Mouse (Mus musculus) hindbrain, embryonic 10.5 days (tissue): Measurements from ENCODE around the gene Zfp950. TPM values are rescaled to one million over a fixed set of nuclear protein-coding genes. Genes with fewer than 3 reads are reported as not detected.

Source experiments
- DNase-seq: peaks from one replicate; pipeline ENCODE4 v3.0.0-alpha.2; 2017; ENCODE audit warnings: low spot score
- H3K27ac ChIP-seq: fragments of 300-500 bp; sonication (generic); 2 replicates; pipeline ENCODE4 v1.5.1; 2016; ENCODE audit warnings: mild to moderate bottlenecking, moderate library complexity
- H3K27me3 ChIP-seq: fragments of 300-500 bp; sonication (generic); 2 replicates; pipeline ENCODE4 v1.6.1; 2016; ENCODE audit warnings: mild to moderate bottlenecking; ENCODE audit not compliant: poor library complexity, insufficient read depth, severe bottlenecking
- H3K36me3 ChIP-seq: fragments of 300-500 bp; sonication (generic); 2 replicates; pipeline ENCODE4 v1.6.1; 2016; ENCODE audit warnings: mild to moderate bottlenecking, moderate library complexity
- H3K4me1 ChIP-seq: fragments of 300-500 bp; sonication (generic); replicated peaks from 2 replicates; pipeline ENCODE4 v1.6.1; 2016; ENCODE audit warnings: mild to moderate bottlenecking
- H3K4me3 ChIP-seq: fragments of 300-500 bp; sonication (generic); 2 replicates; pipeline ENCODE4 v1.5.1; 2016; ENCODE audit warnings: mild to moderate bottlenecking, moderate library complexity
- H3K9me3 ChIP-seq: fragments of 300-500 bp; sonication (generic); 2 replicates; pipeline ENCODE4 v1.6.1; 2016; ENCODE audit warnings: mild to moderate bottlenecking, moderate library complexity
- WGBS: fragments of 180-500 bp; shearing (Covaris S2); methylation state at CpG from one replicate; pipeline ENCODE4 v1.1.7; 2016; 5-methylcytosine and 5-hydroxymethylcytosine counted together
- polyA plus RNA-seq: library from polyadenylated mRNA; unstranded; fragments of >200 nt; fragmentation: Nextera tagmentation; extraction: Ambion mirVana; gene quantifications from 2 replicates; pipeline ENCODE4 v1.2.1, GENCODE M21; 2016

Zfp950 gene
- polyA plus RNA-seq, 1 experiment from 2014 or later: 18.6 TPM

DNA sequence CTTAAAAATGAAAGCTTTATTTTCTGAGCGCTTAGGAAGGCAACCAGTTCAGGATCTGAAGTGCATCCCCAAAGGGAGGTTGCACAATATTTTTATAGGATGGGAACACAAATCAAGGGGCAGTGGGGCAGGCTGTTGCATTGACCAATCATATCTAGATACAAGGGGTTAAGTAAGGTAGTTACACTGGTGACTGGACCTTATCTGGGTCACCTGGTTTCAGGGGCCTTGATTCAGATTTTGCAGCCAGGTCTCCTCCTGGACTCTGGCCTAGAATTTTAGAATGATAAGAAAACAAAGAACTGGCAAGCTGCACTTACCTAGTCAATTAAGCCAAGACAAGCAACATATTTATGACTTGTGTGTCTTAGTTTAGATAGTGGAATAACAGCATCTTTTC, 89.5 kb downstream of the Zfp950 start:
- no peaks in the 10 kb centered on the region for H3K27me3 ChIP-seq
- no peak for DNase-seq
- H3K27ac ChIP-seq: no peak overlapping the region
- no peak overlapping the region for H3K4me3 ChIP-seq
- no peaks in the 10 kb centered on the region for H3K4me1 ChIP-seq
- no peaks in the 10 kb centered on the region for H3K9me3 ChIP-seq
- H3K36me3 ChIP-seq: no peaks in the 10 kb centered on the region
- WGBS: 94% methylated on average over 1 of the region's 1 CpGs

DNA sequence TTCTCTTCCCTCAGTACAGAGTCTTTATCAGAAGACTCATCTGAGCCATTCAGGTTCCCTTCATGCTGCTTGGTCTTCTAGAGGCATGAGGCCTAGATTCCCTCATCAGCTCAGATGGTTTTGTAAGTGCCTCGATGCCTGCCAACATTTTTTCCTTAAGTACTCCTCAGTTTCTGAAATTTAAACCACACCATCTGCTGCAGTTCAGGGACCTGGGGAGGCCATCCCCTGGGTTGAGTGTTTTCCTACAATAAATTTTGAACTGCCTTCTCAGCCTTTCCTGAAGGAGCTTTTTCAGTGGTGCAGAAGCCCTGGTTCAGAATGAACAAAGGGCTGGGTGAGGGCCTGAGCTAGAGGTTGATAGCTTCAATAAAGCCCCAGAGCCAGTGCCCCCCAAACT, 91.2 kb downstream of the Zfp950 start:
- Histone ChIP-seq H3K27me3 (no peaks in the 10 kb centered on the region), H3K9me3 (no peaks in the 10 kb centered on the region), H3K27ac (no peak overlapping the region), H3K36me3 (no peaks in the 10 kb centered on the region), H3K4me3 (no peak overlapping the region), H3K4me1 (no peaks in the 10 kb centered on the region)
- DNase-seq: no peak
- WGBS: 67% methylated on average over 1 of the region's 1 CpGs

DNA sequence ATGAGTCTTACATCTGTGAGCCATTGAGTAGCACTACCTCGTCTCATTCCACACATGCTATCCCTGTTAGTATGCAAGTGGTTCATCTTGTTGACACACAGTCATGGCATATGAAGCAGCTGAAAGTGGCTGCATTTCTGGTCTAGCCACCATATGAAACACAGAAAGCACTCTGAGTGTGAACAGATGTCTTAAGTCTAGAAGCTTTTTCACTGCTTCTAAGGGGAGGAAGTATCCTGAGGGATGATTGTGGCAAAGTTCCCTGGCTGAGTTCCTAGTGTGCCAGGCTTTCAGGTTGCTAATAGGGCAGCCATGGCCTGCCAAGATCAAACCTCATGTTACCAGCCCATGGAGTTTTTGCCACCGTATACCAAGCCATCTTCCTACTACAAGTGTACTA, 92.0 kb downstream of the Zfp950 start:
- Histone ChIP-seq H3K27ac (no peak overlapping the region), H3K4me1 (no peaks in the 10 kb centered on the region), H3K27me3 (no peaks in the 10 kb centered on the region), H3K4me3 (no peak overlapping the region), H3K9me3 (no peaks in the 10 kb centered on the region), H3K36me3 (no peaks in the 10 kb centered on the region)
- no peak for DNase-seq
- 91% methylated on average over 2 of the region's 2 CpGs for WGBS

DNA sequence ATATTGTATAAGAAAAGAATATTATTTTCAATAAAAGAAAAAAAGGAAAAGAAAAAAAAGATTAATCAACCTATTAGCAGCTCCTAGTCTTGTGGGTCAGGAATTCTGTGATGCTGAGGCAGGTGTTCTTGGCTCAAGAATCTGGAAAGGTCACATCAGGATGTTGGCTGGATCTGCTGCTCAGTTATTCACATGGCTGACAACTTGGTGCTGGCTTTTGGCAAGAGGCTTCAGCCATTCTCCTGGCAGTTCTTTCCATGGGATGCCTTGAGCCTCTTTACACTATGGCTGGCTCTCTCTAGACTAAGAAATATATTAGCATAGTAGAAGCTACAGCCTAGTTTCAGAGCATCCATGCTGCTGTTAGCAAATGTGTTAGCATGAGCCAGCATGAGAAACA, 101.5 kb downstream of the Zfp950 start:
- Histone ChIP-seq H3K27me3 (no peaks in the 10 kb centered on the region), H3K4me3 (no peak overlapping the region), H3K4me1 (no peaks in the 10 kb centered on the region), H3K9me3 (no peaks in the 10 kb centered on the region), H3K36me3 (no peaks in the 10 kb centered on the region), H3K27ac (no peak overlapping the region)
- no peak for DNase-seq

DNA sequence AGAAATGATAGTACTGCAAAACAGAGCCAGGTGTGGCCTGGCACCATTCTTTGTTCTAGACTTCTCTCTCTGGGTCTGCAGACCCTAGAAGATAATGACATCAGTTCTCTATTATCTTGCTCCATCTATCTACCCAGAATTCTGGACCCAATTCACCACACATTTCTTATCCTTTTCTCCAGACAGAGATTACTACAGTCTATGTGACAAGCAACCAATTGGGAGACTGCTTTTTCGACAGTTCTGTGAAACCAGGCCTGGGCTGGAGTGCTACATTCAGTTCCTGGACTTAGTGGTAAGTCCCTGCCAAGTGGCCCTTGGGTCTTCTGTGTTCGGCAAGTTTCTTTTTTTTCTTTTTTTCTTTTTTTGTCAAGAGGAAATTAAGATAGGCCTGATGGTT, 109.1 kb downstream of the Zfp950 start:
- Histone ChIP-seq H3K36me3 (no peaks in the 10 kb centered on the region), H3K9me3 (no peaks in the 10 kb centered on the region), H3K4me1 (no peaks in the 10 kb centered on the region), H3K4me3 (no peak overlapping the region), H3K27ac (no peak overlapping the region), H3K27me3 (no peaks in the 10 kb centered on the region)
- 86% methylated on average over 2 of the region's 2 CpGs for WGBS
- DNase-seq: no peak

DNA sequence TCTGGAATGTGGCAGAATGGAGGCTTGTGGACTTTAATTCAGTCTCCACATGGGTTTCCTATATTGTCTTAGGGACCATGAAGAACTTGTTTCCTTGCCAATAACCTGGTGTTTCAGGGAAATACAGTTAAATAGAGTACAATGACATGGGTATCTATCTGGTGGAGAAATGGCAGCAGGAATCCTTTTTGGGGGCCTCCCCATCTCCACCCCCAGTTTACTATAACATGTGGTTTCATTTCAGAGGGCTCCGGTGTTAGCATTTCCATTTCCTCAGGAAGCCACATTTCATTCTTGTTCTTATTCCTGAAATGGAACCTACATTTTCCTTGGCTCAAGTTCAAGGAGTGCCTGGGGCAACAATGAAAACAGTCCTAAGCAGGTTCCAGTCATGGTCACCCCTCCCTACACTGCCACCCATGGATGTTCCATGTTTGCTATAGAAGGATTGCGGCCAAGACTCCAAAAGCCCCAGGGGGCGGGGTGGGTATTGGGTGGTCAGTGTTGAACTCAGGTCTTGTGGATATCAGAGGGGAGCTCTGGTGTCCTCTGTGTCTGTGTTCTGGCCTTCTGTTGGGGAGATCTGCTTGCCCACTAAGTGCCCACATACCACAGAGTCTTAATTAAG, 118.6 kb downstream of the Zfp950 start:
- 84% methylated on average over 3 of the region's 3 CpGs for WGBS
- DNase-seq: no peak
- H3K9me3 ChIP-seq: no peaks in the 10 kb centered on the region
- no peak overlapping the region for H3K4me3 ChIP-seq
- H3K27ac ChIP-seq: no peak overlapping the region
- H3K36me3 ChIP-seq: no peaks in the 10 kb centered on the region
- no peaks in the 10 kb centered on the region for H3K4me1 ChIP-seq
- H3K27me3 ChIP-seq: no peaks in the 10 kb centered on the region

DNA sequence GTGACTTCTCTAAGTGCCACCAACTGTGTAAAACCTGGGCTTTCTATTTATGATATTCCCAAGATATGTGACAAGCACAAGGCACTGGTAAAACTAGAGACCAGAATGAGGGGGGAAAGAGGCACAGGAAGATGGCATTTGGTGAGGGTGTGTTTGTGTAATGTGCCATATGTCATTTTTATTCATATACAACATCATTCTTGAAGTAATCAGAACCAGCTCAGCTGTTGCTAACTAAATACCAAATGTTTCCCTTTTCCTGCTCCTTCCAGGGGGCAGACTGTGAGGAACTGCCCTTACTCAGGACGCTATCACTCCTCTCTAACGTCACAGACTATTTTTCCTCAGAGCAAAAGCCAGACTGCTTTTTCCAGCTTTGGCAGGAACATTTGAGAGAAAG, 119.1 kb downstream of the Zfp950 start:
- 74% methylated on average over 2 of the region's 2 CpGs for WGBS
- H3K4me3 ChIP-seq: no peak overlapping the region
- H3K4me1 ChIP-seq: no peaks in the 10 kb centered on the region
- H3K9me3 ChIP-seq: no peaks in the 10 kb centered on the region
- no peak overlapping the region for H3K27ac ChIP-seq
- no peak for DNase-seq
- H3K36me3 ChIP-seq: no peaks in the 10 kb centered on the region
- H3K27me3 ChIP-seq: no peaks in the 10 kb centered on the region

DNA sequence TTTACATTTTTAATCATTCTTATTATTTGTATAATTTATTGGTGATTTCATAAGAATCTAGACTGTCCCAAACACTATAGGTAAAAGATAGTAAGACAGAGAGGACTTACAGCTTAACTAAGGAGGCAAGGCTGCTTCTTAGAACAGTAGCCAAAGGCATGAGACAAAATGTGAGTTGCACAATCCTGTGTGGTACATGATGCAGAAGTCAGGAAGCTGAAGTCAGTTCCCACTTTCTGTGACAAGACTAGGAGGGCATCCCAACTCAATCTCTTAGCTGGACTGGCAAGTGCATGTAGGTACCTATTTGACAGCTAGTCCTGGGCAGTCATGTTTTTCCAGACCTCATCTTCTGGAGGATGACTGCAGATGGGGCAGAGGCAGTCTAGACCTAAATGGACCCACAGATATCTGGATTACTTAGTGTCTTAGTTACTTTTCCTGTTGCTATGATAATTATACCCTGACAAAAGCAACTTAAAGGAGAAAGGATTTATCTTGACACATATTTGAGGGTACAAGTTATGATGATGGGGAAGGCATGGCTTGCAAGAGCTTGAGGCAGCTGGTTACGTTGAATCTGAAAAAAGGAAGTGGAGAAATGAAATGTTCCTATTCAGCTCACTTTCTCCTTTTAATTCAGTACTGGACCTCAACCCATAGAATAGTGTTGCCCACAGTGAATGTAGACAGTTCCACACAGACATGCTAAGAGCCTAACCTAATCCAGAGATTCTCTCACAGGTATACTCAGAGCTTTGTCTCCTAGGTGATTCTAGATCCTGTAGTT, 123.0 kb downstream of the Zfp950 start:
- Histone ChIP-seq H3K27ac (no peak overlapping the region), H3K27me3 (no peaks in the 10 kb centered on the region), H3K4me1 (no peaks in the 10 kb centered on the region), H3K9me3 (no peaks in the 10 kb centered on the region), H3K36me3 (no peaks in the 10 kb centered on the region), H3K4me3 (no peak overlapping the region)
- no peak for DNase-seq
- 96% methylated on average over 1 of the region's 1 CpGs for WGBS

DNA sequence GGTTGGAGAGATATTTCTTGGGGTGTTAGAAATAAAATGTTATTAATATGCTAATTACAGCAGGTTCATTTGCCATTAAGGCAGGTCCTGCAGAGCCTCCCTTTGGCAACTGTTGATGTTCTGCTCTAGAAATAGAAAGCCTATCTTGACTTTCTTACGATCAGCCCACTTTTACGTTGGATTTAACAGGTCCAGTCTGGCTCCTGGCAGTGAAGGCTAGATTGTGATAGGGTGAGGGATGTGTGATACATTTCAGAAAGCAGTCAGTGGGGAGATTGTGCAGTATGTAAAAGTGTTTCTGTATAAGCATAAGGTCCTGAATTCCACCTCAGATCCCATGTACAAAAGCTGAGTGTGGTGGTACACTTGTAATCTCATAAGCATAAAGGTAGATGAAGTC, 131.4 kb downstream of the Zfp950 start:
- H3K36me3 ChIP-seq: no peaks in the 10 kb centered on the region
- no peak overlapping the region for H3K4me3 ChIP-seq
- H3K9me3 ChIP-seq: no peaks in the 10 kb centered on the region
- DNase-seq: no peak
- H3K4me1 ChIP-seq: no peaks in the 10 kb centered on the region
- no peak overlapping the region for H3K27ac ChIP-seq
- WGBS: 96% methylated on average over 2 of the region's 2 CpGs
- no peaks in the 10 kb centered on the region for H3K27me3 ChIP-seq

Other genes starting within 250 kb of the Zfp950 start
- not detected in 2 replicates for gene Gm7102, start 35.5 kb upstream of the Zfp950 start, polyA plus RNA-seq
- gene Gm6020, start 43.0 kb upstream of the Zfp950 start, polyA plus RNA-seq: not detected in 2 replicates
- 17.7 and 21.4 TPM in 2 replicates for gene Csf2ra, start 87.6 kb upstream of the Zfp950 start, polyA plus RNA-seq
- gene Gm21060, start 156.2 kb upstream of the Zfp950 start, polyA plus RNA-seq: not detected in 2 replicates